Mouse (Mus musculus): ENCODE results near the gene Wnt7b. TPM values are rescaled to one million over a fixed set of nuclear protein-coding genes. Genes with fewer than 3 reads are reported as not detected.

The Wnt7b gene
- polyA plus RNA-seq, 1 experiment from 2014 or later = 15.7 TPM

DNA sequence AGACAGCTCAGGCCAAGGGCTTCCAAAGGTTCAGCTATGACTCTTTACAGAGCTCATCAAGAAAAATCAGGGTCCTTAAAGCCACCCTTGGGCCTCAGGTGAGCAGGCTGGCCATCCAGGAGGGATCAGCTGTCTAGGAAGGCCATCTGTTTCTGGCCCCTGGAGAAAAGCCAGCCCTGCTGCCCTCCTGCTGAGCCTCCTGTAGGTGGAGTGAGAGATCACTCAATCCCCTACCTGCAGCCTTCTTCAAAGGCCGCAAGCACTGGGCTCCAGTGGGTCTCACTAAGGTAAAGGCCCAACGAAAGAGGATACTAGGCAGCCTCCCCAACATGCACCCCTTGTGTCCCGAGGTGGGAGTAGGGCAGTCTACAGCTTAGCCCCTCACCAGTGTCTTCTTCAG lies 50.2 kb downstream of the Wnt7b start:
- Histone ChIP-seq H3K27ac (replicated peaks; ENCODE audit: low read depth, low read length) (no peak overlapping the region), H3K9ac (ENCODE audit: low read depth, low read length) (no peak overlapping the region), H3K4me3 (ENCODE audit: low read depth, low read length) (no peak overlapping the region), H3K27me3 (replicated peaks; ENCODE audit: control insufficient read depth, insufficient read depth, low read length) (no peaks in the 10 kb centered on the region), H3K4me2 (ENCODE audit: low read depth, low read length) (no peak overlapping the region), H3K9me3 (ENCODE audit: control insufficient read depth, low read length) (no peaks in the 10 kb centered on the region), H3K4me1 (ENCODE audit: control insufficient read depth, insufficient read depth, low read length) (no peaks in the 10 kb centered on the region), H3K36me3 (ENCODE audit: control insufficient read depth, insufficient read depth, low read length) (no peaks in the 10 kb centered on the region)
- DNase-seq (ENCODE audit: low spot score) (no peak), ATAC-seq (ENCODE audit: low read depth) (no peak)
- 69% methylated on average over 3 of the region's 3 CpGs for WGBS

GRCm38 (mm10) chr15:85529911-85530310 lies 52.4 kb downstream of the Wnt7b start:
- Histone ChIP-seq H3K36me3 (ENCODE audit: control insufficient read depth, insufficient read depth, low read length) (no peaks in the 10 kb centered on the region), H3K4me1 (ENCODE audit: control insufficient read depth, insufficient read depth, low read length) (no peaks in the 10 kb centered on the region), H3K27ac (replicated peaks; ENCODE audit: low read depth, low read length) (no peak overlapping the region), H3K9me3 (ENCODE audit: control insufficient read depth, low read length) (no peaks in the 10 kb centered on the region), H3K27me3 (replicated peaks; ENCODE audit: control insufficient read depth, insufficient read depth, low read length) (no peaks in the 10 kb centered on the region), H3K4me2 (ENCODE audit: low read depth, low read length) (no peak overlapping the region), H3K9ac (ENCODE audit: low read depth, low read length) (no peak overlapping the region), H3K4me3 (ENCODE audit: low read depth, low read length) (no peak overlapping the region)
- no peak for DNase-seq (ENCODE audit: low spot score)
- ATAC-seq (ENCODE audit: low read depth) = no peak
- WGBS = 37% methylated on average over 3 of the region's 3 CpGs

DNA sequence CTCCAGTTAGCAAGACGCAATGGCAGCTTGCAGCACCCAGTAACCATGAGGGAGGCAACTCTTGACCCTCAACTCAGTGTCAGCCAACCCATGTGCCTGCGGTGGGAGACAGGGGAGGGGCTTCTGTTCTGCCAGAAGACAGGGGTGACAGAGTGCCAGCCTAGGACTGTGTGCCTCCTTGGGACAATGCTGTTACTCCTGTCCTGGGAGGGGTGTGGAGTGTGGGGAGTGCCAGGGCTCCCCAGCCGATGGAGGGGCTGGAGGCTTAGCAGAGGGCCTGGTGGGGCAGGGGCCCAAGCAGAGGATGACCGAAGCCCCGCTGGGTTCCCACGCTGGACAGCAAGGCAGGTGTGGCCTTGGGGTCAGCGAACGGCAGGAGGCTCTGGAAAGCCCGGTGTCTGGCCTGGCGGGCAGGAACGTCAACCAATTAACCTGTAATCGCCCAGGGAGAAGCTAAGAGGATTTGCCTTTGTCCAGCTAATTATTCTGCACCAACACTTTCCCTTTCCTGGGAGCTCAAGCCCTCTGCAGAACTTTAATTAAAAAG lies 57.8 kb downstream of the Wnt7b start:
- H3K9ac ChIP-seq (ENCODE audit: low read depth, low read length) = no peak overlapping the region
- 27% methylated on average over 12 of the region's 12 CpGs for WGBS
- no peaks in the 10 kb centered on the region for H3K9me3 ChIP-seq (ENCODE audit: control insufficient read depth, low read length)
- no peaks in the 10 kb centered on the region for H3K27me3 ChIP-seq (replicated peaks; ENCODE audit: control insufficient read depth, insufficient read depth, low read length)
- H3K4me1 ChIP-seq (ENCODE audit: control insufficient read depth, insufficient read depth, low read length) = peaks cover 9% of the 10 kb centered on the region
- no peak overlapping the region for H3K4me3 ChIP-seq (ENCODE audit: low read depth, low read length)
- DNase-seq (ENCODE audit: low spot score) = no peak
- H3K27ac ChIP-seq (replicated peaks; ENCODE audit: low read depth, low read length) = no peak overlapping the region
- no peak overlapping the region for H3K4me2 ChIP-seq (ENCODE audit: low read depth, low read length)
- no peaks in the 10 kb centered on the region for H3K36me3 ChIP-seq (ENCODE audit: control insufficient read depth, insufficient read depth, low read length)
- no peak for ATAC-seq (ENCODE audit: low read depth)

DNA sequence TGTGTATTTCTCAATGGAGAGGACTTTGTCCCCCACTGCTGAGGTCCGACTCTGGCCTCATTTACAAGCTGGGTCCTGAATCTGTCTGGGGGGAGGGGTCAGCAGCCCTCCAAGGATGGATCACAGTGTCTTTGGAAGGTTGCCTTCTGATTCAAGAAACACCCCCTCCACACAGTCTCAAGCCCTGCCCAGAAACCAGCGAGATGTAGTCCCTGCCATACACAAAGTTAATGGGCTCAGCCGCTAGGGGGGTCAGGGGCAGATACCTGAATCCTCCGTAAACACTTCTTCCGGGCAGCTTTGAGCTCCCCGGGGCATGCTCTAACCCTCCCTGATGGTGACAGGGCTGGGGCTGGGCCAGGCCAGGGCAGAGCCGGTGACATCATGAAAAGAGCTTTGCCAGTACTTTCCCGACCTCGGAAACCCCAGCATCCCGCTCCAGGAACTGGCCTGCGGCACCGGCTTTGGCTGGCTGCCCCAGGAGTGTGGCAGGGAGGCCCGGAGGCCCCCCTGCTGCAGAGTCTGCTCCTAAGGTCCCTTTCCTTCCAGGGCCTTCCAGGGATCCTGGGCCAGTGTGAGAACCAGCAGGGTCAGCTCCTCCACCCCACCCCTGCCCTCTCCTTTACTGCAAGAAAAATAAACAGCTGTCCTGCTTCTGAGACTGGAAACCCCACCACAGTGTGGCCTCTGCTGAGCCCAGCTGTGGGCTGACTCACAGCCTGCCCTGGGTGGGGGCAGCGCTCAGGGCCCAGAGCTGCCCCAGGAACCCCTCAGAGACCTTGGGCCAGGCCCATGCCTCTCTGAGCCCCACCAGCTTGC lies 58.9 kb downstream of the Wnt7b start:
- WGBS = 8% methylated on average over 14 of the region's 14 CpGs
- Histone ChIP-seq H3K9me3 (ENCODE audit: control insufficient read depth, low read length) (no peaks in the 10 kb centered on the region), H3K9ac (ENCODE audit: low read depth, low read length) (peak overlapping the region; percentile 19; the same call in 1 of the 2 replicates), H3K4me1 (ENCODE audit: control insufficient read depth, insufficient read depth, low read length) (peaks cover 9% of the 10 kb centered on the region), H3K4me3 (ENCODE audit: low read depth, low read length) (no peak overlapping the region), H3K36me3 (ENCODE audit: control insufficient read depth, insufficient read depth, low read length) (no peaks in the 10 kb centered on the region), H3K4me2 (ENCODE audit: low read depth, low read length) (peak overlapping the region; percentile 39), H3K27ac (replicated peaks; ENCODE audit: low read depth, low read length) (no peak overlapping the region), H3K27me3 (replicated peaks; ENCODE audit: control insufficient read depth, insufficient read depth, low read length) (no peaks in the 10 kb centered on the region)
- peak; percentile 67 for DNase-seq (ENCODE audit: low spot score)
- ATAC-seq (ENCODE audit: low read depth) = peak; percentile 74

GRCm38 (mm10) chr15:85519438-85519837 lies 62.8 kb downstream of the Wnt7b start:
- H3K4me2 ChIP-seq (ENCODE audit: low read depth, low read length) = no peak overlapping the region
- DNase-seq (ENCODE audit: low spot score) (peak; percentile 81), ATAC-seq (ENCODE audit: low read depth) (peak; percentile 79)
- H3K27me3 ChIP-seq (replicated peaks; ENCODE audit: control insufficient read depth, insufficient read depth, low read length) = no peaks in the 10 kb centered on the region
- peaks cover 9% of the 10 kb centered on the region for H3K4me1 ChIP-seq (ENCODE audit: control insufficient read depth, insufficient read depth, low read length)
- WGBS = 43% methylated on average over 4 of the region's 4 CpGs
- H3K9ac ChIP-seq (ENCODE audit: low read depth, low read length) = no peak overlapping the region
- no peak overlapping the region for H3K27ac ChIP-seq (replicated peaks; ENCODE audit: low read depth, low read length)
- no peaks in the 10 kb centered on the region for H3K9me3 ChIP-seq (ENCODE audit: control insufficient read depth, low read length)
- H3K4me3 ChIP-seq (ENCODE audit: low read depth, low read length) = no peak overlapping the region
- H3K36me3 ChIP-seq (ENCODE audit: control insufficient read depth, insufficient read depth, low read length) = no peaks in the 10 kb centered on the region

DNA sequence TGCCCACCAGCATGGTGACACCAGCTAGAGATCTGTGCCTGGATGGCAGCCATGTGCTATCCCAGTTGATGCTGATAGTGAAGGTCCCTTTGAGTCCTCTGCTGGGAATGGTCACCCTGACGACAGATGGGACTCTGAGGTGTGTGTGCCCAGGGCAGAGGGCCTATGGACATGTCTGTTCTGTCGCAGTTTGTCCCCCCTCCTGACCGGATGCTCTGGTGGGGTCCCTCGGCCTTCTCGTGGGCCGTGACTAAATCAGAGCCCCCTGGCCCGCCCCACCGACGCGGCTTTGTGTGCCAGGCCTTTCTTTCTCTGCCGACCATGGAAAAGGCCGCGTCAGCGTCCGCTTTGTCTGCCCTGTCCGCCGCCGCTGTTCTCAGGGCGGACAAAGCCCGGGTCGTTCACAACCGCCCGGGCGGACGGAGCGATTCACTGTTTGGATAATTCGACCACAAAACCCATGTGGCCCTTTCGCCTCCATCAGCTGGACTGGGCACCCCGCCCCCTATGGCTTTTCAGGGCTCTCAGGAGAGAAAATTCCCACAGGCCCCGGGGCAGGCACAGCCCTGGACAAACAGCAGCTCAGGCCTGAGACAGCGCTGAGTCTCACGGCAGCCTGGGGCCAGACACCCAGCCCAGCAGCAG lies 74.8 kb downstream of the Wnt7b start:
- H3K27me3 ChIP-seq (replicated peaks; ENCODE audit: control insufficient read depth, insufficient read depth, low read length) = no peaks in the 10 kb centered on the region
- H3K36me3 ChIP-seq (ENCODE audit: control insufficient read depth, insufficient read depth, low read length) = no peaks in the 10 kb centered on the region
- no peaks in the 10 kb centered on the region for H3K9me3 ChIP-seq (ENCODE audit: control insufficient read depth, low read length)
- H3K4me3 ChIP-seq (ENCODE audit: low read depth, low read length) = no peak overlapping the region
- H3K4me1 ChIP-seq (ENCODE audit: control insufficient read depth, insufficient read depth, low read length) = 0 out of 2 replicates have a peak, but pooled peaks cover 7% of the 10 kb centered on the region
- DNase-seq (ENCODE audit: low spot score) (no peak), ATAC-seq (ENCODE audit: low read depth) (no peak)
- H3K4me2 ChIP-seq (ENCODE audit: low read depth, low read length) = no peak overlapping the region
- no peak overlapping the region for H3K9ac ChIP-seq (ENCODE audit: low read depth, low read length)
- H3K27ac ChIP-seq (replicated peaks; ENCODE audit: low read depth, low read length) = no peak overlapping the region
- 68% methylated on average over 32 of the region's 32 CpGs for WGBS

DNA sequence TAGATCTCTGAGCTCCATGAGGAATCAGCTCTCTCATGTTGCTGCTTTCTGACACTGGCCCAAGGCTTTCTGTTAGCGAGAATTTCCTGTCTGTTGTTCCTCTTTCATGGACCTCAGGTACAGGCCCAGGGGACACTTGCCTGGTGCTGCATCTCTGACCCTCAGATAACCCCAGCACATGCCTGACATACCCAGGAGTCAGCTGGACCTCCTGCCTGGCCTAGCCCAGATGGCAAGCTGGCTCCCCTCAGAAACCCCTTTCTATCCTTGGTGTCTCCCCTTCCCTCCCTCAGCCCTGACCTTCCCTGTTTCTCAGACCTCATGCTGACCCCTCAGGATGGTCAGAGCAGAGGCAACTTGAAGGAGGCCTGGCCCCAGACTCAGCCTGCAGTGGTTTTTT lies 75.6 kb downstream of the Wnt7b start:
- Histone ChIP-seq H3K4me2 (ENCODE audit: low read depth, low read length) (no peak overlapping the region), H3K4me1 (ENCODE audit: control insufficient read depth, insufficient read depth, low read length) (0 out of 2 replicates have a peak, but pooled peaks cover 7% of the 10 kb centered on the region), H3K27ac (replicated peaks; ENCODE audit: low read depth, low read length) (no peak overlapping the region), H3K9me3 (ENCODE audit: control insufficient read depth, low read length) (no peaks in the 10 kb centered on the region), H3K27me3 (replicated peaks; ENCODE audit: control insufficient read depth, insufficient read depth, low read length) (no peaks in the 10 kb centered on the region), H3K36me3 (ENCODE audit: control insufficient read depth, insufficient read depth, low read length) (no peaks in the 10 kb centered on the region), H3K4me3 (ENCODE audit: low read depth, low read length) (no peak overlapping the region), H3K9ac (ENCODE audit: low read depth, low read length) (no peak overlapping the region)
- 61% methylated on average over 1 of the region's 1 CpGs for WGBS
- no peak for DNase-seq (ENCODE audit: low spot score)
- no peak for ATAC-seq (ENCODE audit: low read depth)

DNA sequence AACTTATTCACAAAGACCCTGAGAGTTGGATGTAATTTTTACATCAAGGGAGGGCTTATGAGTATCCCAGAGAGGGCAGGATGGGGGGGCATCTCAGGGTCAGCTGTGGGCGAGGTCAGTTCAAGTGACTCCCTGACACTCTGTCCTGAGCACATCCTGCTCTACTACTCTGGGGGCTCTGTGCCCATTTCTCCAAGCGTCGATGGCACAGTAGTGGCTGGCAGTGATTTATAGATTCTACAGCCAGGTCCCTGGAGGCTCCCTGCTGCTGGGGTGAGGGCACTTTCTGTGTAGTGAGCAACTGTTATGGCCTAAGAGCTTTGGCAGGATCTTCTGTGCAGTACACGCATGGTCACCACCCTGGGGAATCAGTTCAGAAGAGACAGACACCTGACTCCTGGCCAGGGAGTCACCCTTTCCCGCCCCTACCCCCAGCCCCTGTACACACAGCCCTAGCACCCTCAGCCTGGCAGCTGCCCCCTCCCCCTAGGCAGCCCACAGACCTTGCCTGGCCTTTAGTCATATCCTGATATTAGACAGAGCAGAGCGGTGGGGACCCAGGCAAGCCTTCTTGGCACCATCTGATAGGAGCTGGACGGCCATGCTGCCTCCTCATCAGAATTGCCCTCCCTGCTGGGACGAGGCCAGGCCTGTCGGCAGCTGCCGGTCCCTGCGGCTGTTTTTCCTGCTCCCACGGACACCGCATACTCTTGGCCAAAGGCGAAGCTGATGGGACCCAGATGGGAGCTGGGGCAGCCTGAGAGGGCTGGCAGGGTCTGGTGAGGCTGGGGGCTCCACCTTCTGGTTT lies 77.0 kb downstream of the Wnt7b start:
- Histone ChIP-seq H3K27me3 (replicated peaks; ENCODE audit: control insufficient read depth, insufficient read depth, low read length) (no peaks in the 10 kb centered on the region), H3K9me3 (ENCODE audit: control insufficient read depth, low read length) (no peaks in the 10 kb centered on the region), H3K36me3 (ENCODE audit: control insufficient read depth, insufficient read depth, low read length) (no peaks in the 10 kb centered on the region), H3K4me3 (ENCODE audit: low read depth, low read length) (no peak overlapping the region), H3K27ac (replicated peaks; ENCODE audit: low read depth, low read length) (no peak overlapping the region), H3K4me1 (ENCODE audit: control insufficient read depth, insufficient read depth, low read length) (0 out of 2 replicates have a peak, but pooled peaks cover 7% of the 10 kb centered on the region), H3K9ac (ENCODE audit: low read depth, low read length) (no peak overlapping the region; the same call in 1 of the 2 replicates), H3K4me2 (ENCODE audit: low read depth, low read length) (no peak overlapping the region)
- 51% methylated on average over 14 of the region's 14 CpGs for WGBS
- DNase-seq (ENCODE audit: low spot score) = peak; percentile 52
- ATAC-seq (ENCODE audit: low read depth) = peak; percentile 38; the same call in 1 of the 2 replicates

All from embryonic facial prominence, embryonic 14.5 days (tissue).